Mouse (Mus musculus) heart, postnatal 0 days (tissue): ENCODE results near the gene Btbd18. TPM values are rescaled to one million over a fixed set of nuclear protein-coding genes. Genes with fewer than 3 reads are reported as not detected.

Experiments used
- ATAC-seq: fragments of 200-750 bp; cut with Nextera tagmentation; 2 replicates; pipeline ENCODE4 v1.8.0; 2017; ENCODE audit warnings: low read depth, moderate number of reproducible peaks, moderate library complexity; ENCODE audit not compliant: insufficient read depth
- DNase-seq: peaks from one replicate; pipeline ENCODE4 v3.0.0-alpha.2; 2016; ENCODE audit warnings: low spot score
- H3K27ac ChIP-seq: fragments of 300-500 bp; sonication (generic); 2 replicates; pipeline ENCODE4 v1.5.1; 2014; ENCODE audit warnings: low read depth, mild to moderate bottlenecking
- H3K27me3 ChIP-seq: fragments of 300-500 bp; sonication (generic); 2 replicates; pipeline ENCODE4 v1.6.1; 2014; ENCODE audit warnings: low read length, mixed read lengths; ENCODE audit not compliant: control insufficient read depth, insufficient read depth
- H3K36me3 ChIP-seq: fragments of 300-500 bp; sonication (generic); replicated peaks from 2 replicates; pipeline ENCODE4 v1.6.1; 2014; ENCODE audit warnings: low read length, mixed read lengths; ENCODE audit not compliant: control insufficient read depth, insufficient read depth
- H3K4me1 ChIP-seq: fragments of 300-500 bp; sonication (generic); 2 replicates; pipeline ENCODE4 v1.6.1; 2014; ENCODE audit warnings: antibody characterized with exemption; ENCODE audit not compliant: control insufficient read depth, insufficient read depth
- H3K4me2 ChIP-seq: fragments of 300-500 bp; sonication (generic); 2 replicates; pipeline ENCODE4 v1.6.1; 2014; ENCODE audit warnings: low read depth, mild to moderate bottlenecking, low read length, moderate library complexity
- H3K4me3 ChIP-seq: fragments of 300-500 bp; sonication (generic); 2 replicates; pipeline ENCODE4 v1.5.1; 2014; ENCODE audit warnings: low read depth, low read length
- H3K9ac ChIP-seq: fragments of 300-500 bp; sonication (generic); replicated peaks from 2 replicates; pipeline ENCODE4 v1.6.1; 2014; ENCODE audit warnings: low read depth, low read length, mixed read lengths
- H3K9me3 ChIP-seq: fragments of 300-500 bp; sonication (generic); replicated peaks from 2 replicates; pipeline ENCODE4 v1.6.1; 2016; ENCODE audit warnings: low read length; ENCODE audit not compliant: control insufficient read depth
- CTCF ChIP-seq: IDR thresholded peaks from 2 replicates; pipeline ENCODE4 v1.5.1; 2016; ENCODE audit warnings: antibody characterized with exemption, control low read depth, low read depth
- EP300 ChIP-seq: IDR thresholded peaks from 2 replicates; pipeline ENCODE4 v1.6.1; 2016; ENCODE audit warnings: antibody characterized with exemption, low read depth
- WGBS: fragments of 180-500 bp; shearing (Covaris S2); extraction: QIAGEN DNeasy Blood & Tissue Kit; methylation state at CpG from one replicate; pipeline ENCODE4 v1.1.7; 2014; 5-methylcytosine and 5-hydroxymethylcytosine counted together
- polyA plus RNA-seq: library from polyadenylated mRNA; unstranded; fragments of >200 nt; fragmentation: Nextera tagmentation; extraction: Ambion mirVana; gene quantifications from 2 replicates; pipeline ENCODE4 v1.2.1, GENCODE M21; 2015
- total RNA-seq: library from RNA; depleted of rRNA; stranded (reverse); fragments of >200 nt; gene quantifications from 2 replicates; pipeline ENCODE4 v1.2.3, GENCODE M21; 2014; ENCODE audit warnings: low replicate concordance

The Btbd18 gene
- total and polyA plus RNA-seq, 2 experiments from 2014 or later = 0.05 TPM; not detected in 1

- DNase-seq (no peak), ATAC-seq (no peak)
- peaks cover 77% of the 10 kb centered on the region for H3K36me3 ChIP-seq
- no peak overlapping the region for H3K4me3 ChIP-seq
- no peak overlapping the region for H3K27ac ChIP-seq
- H3K27me3 ChIP-seq = no peaks in the 10 kb centered on the region
- no peak overlapping the region for H3K4me2 ChIP-seq
- TF ChIP-seq CTCF (no peak), EP300 (no peak)
- H3K9me3 ChIP-seq = no peaks in the 10 kb centered on the region
- H3K4me1 ChIP-seq = no peaks in the 10 kb centered on the region
- 71% methylated on average over 2 of the region's 2 CpGs for WGBS
- H3K9ac ChIP-seq = no peak overlapping the region
Observed at GRCm38 (mm10) chr2:84688080-84688844, 29.4 kb downstream of the Btbd18 start.

- Histone ChIP-seq H3K36me3 (peaks cover 90% of the 10 kb centered on the region), H3K27me3 (no peaks in the 10 kb centered on the region), H3K9me3 (no peaks in the 10 kb centered on the region), H3K4me1 (no peaks in the 10 kb centered on the region), H3K4me3 (no peak overlapping the region), H3K4me2 (no peak overlapping the region), H3K27ac (no peak overlapping the region), H3K9ac (no peak overlapping the region)
- ATAC-seq (no peak), DNase-seq (no peak)
- WGBS = 78% methylated on average over 12 of the region's 12 CpGs
- TF ChIP-seq CTCF (no peak), EP300 (no peak)
Observed at GRCm38 (mm10) chr2:84690050-84690449, 31.2 kb downstream of the Btbd18 start.

GRCm38 (mm10) chr2:84695007-84695695 lies 36.3 kb downstream of the Btbd18 start:
- 77% methylated on average over 5 of the region's 5 CpGs for WGBS
- no peak for ATAC-seq

GRCm38 (mm10) chr2:84703497-84703896 lies 44.6 kb downstream of the Btbd18 start:
- no peak for TF ChIP-seq CTCF
- TF ChIP-seq EP300 = no peak
- H3K9ac ChIP-seq = no peak overlapping the region
- no peaks in the 10 kb centered on the region for H3K9me3 ChIP-seq
- no peak overlapping the region for H3K27ac ChIP-seq
- H3K4me3 ChIP-seq = no peak overlapping the region
- H3K4me1 ChIP-seq = no peaks in the 10 kb centered on the region
- 74% methylated on average over 1 of the region's 1 CpGs for WGBS
- peaks cover 43% of the 10 kb centered on the region for H3K36me3 ChIP-seq
- DNase-seq (no peak), ATAC-seq (no peak)
- H3K27me3 ChIP-seq = no peaks in the 10 kb centered on the region
- no peak overlapping the region for H3K4me2 ChIP-seq

More at GRCm38 (mm10) chr2:84695007-84695695, 36.3 kb downstream of the Btbd18 start:
- no peaks in the 10 kb centered on the region for H3K4me1 ChIP-seq
- H3K27me3 ChIP-seq = no peaks in the 10 kb centered on the region
- DNase-seq = no peak
- H3K4me2 ChIP-seq = no peak overlapping the region
- H3K36me3 ChIP-seq = peaks cover 69% of the 10 kb centered on the region
- no peak for TF ChIP-seq EP300
- no peak for TF ChIP-seq CTCF
- H3K4me3 ChIP-seq = no peak overlapping the region
- no peak overlapping the region for H3K9ac ChIP-seq
- H3K9me3 ChIP-seq = no peaks in the 10 kb centered on the region
- no peak overlapping the region for H3K27ac ChIP-seq

- ATAC-seq = no peak
- H3K27me3 ChIP-seq = no peaks in the 10 kb centered on the region
- peaks cover 43% of the 10 kb centered on the region for H3K36me3 ChIP-seq
- TF ChIP-seq EP300 (no peak), CTCF (no peak)
- no peak for DNase-seq
- WGBS = 63% methylated on average over 5 of the region's 5 CpGs
- no peak overlapping the region for H3K27ac ChIP-seq
- H3K9ac ChIP-seq = no peak overlapping the region
- H3K4me3 ChIP-seq = no peak overlapping the region
- H3K4me1 ChIP-seq = no peaks in the 10 kb centered on the region
- no peaks in the 10 kb centered on the region for H3K9me3 ChIP-seq
- H3K4me2 ChIP-seq = no peak overlapping the region
Observed at GRCm38 (mm10) chr2:84704329-84704728, 45.5 kb downstream of the Btbd18 start.
